Mouse (Mus musculus): ENCODE measurements at regions not wholly inside any gene's neighbourhood (a gene's known extent, or its start where the extent isn't known, plus 50 kb on each side); places are given as distances from the start of the nearest gene placed in this dataset.

DNA sequence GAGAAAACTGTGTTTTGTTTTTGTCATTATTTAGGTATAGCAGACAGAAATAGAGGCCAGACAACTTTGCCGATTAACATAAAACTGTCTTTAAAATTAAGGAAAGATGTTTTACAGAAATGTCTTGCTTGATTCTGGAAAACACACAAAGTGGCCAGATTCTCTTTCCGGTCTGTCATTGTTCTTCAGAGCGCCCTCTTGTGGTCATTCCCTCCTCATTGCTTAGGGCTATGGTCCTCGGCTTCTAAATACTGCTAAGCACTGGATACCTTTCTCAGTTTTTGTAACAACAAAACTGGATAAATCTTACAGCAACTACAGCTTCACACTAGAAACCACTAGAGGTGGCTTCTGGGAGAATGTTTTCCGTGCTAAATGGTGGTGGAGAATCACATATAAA is 532.5 kb upstream of the Intu start:
- H3K79me2 ChIP-seq (ENCODE audit: control insufficient read depth, insufficient read depth), result no peaks in the 10 kb centered on the region
- H3ac ChIP-seq (ENCODE audit: control insufficient read depth, insufficient read length, low read depth), result no peak overlapping the region
- no peaks in the 10 kb centered on the region for H3K79me3 ChIP-seq (ENCODE audit: low read depth)
- no peaks in the 10 kb centered on the region for H3K27me3 ChIP-seq (ENCODE audit: control insufficient read depth, insufficient read depth, insufficient read length)
- H3K4me3 ChIP-seq (ENCODE audit: insufficient read depth, poor library complexity, severe bottlenecking), result no peak overlapping the region
- no peaks in the 10 kb centered on the region for H3K36me3 ChIP-seq (ENCODE audit: control insufficient read depth, insufficient read depth)
- TF ChIP-seq MYOD1 (IDR thresholded peaks at IDR 0.05; ENCODE audit: control insufficient read depth, insufficient read length, low read depth) (no peak), FOSL1 (IDR thresholded peaks at IDR 0.05; ENCODE audit: insufficient read depth, low read length, poor library complexity, severe bottlenecking) (no peak), CEBPB (IDR thresholded peaks at IDR 0.05; ENCODE audit: low read depth) (no peak), MAX (IDR thresholded peaks at IDR 0.05) (no peak), CTCF (IDR thresholded peaks at IDR 0.05; ENCODE audit: control insufficient read depth, insufficient read depth, insufficient read length) (no peak), USF1 (IDR thresholded peaks at IDR 0.05; ENCODE audit: low read depth) (no peak), MYOG (IDR thresholded peaks at IDR 0.05; ENCODE audit: control insufficient read depth, extremely low read depth, insufficient read length) (no peak)

DNA sequence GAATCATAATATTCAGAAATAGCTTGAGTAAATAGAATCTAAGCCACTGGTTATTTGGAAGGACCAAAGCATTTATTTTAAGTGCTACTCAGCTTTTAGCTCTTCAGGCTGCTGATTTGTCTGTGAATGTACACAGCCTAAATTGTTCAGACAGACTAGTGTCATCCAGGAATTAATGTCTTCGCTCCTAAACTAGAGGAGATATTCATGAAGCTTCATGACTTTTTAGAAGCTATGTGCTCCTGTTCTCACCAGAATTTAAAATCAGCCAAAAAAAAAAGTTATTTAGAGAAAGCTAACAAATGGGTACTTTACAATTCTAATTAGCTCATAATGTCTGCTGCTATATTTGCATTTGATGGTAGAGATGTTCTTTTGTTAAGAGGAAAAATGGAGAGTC is 531.2 kb upstream of the Intu start:
- TF ChIP-seq USF1 (IDR thresholded peaks at IDR 0.05; ENCODE audit: low read depth) (no peak), MYOD1 (IDR thresholded peaks at IDR 0.05; ENCODE audit: control insufficient read depth, insufficient read length, low read depth) (no peak), MAX (IDR thresholded peaks at IDR 0.05) (no peak), MYOG (IDR thresholded peaks at IDR 0.05; ENCODE audit: control insufficient read depth, extremely low read depth, insufficient read length) (no peak), FOSL1 (IDR thresholded peaks at IDR 0.05; ENCODE audit: insufficient read depth, low read length, poor library complexity, severe bottlenecking) (no peak), CTCF (IDR thresholded peaks at IDR 0.05; ENCODE audit: control insufficient read depth, insufficient read depth, insufficient read length) (no peak), CEBPB (IDR thresholded peaks at IDR 0.05; ENCODE audit: low read depth) (no peak)
- Histone ChIP-seq H3K79me3 (ENCODE audit: low read depth) (no peaks in the 10 kb centered on the region), H3K36me3 (ENCODE audit: control insufficient read depth, insufficient read depth) (no peaks in the 10 kb centered on the region), H3ac (ENCODE audit: control insufficient read depth, insufficient read length, low read depth) (no peak overlapping the region), H3K27me3 (ENCODE audit: control insufficient read depth, insufficient read depth, insufficient read length) (no peaks in the 10 kb centered on the region), H3K79me2 (ENCODE audit: control insufficient read depth, insufficient read depth) (no peaks in the 10 kb centered on the region), H3K4me3 (ENCODE audit: insufficient read depth, poor library complexity, severe bottlenecking) (no peak overlapping the region)

DNA sequence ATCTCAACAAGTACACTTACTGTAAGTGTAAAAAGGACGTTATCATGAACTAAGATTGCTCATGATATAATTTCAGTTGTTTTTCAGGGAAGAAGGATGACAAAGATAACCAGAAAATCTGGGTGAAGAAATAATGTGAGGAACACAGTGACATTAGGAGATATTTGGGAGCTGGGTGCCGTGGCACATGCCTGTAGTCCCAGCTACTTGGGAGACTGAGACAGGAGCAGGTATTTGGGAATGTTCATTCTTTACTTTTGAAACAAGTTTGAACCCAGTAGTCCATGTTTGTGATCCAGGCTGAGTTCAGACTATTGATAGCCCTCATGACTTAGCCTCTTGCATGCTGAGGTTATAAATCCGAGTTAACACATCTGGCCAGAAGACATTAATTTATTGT is 528.2 kb upstream of the Intu start:
- Histone ChIP-seq H3K4me3 (ENCODE audit: insufficient read depth, poor library complexity, severe bottlenecking) (no peak overlapping the region), H3K79me2 (ENCODE audit: control insufficient read depth, insufficient read depth) (no peaks in the 10 kb centered on the region), H3K36me3 (ENCODE audit: control insufficient read depth, insufficient read depth) (no peaks in the 10 kb centered on the region), H3K79me3 (ENCODE audit: low read depth) (no peaks in the 10 kb centered on the region), H3K27me3 (ENCODE audit: control insufficient read depth, insufficient read depth, insufficient read length) (no peaks in the 10 kb centered on the region), H3ac (ENCODE audit: control insufficient read depth, insufficient read length, low read depth) (no peak overlapping the region)
- no peak for TF ChIP-seq CEBPB (IDR thresholded peaks at IDR 0.05; ENCODE audit: low read depth)
- no peak for TF ChIP-seq MAX (IDR thresholded peaks at IDR 0.05)
- no peak for TF ChIP-seq MYOD1 (IDR thresholded peaks at IDR 0.05; ENCODE audit: control insufficient read depth, insufficient read length, low read depth)
- TF ChIP-seq USF1 (IDR thresholded peaks at IDR 0.05; ENCODE audit: low read depth), result no peak
- TF ChIP-seq CTCF (IDR thresholded peaks at IDR 0.05; ENCODE audit: control insufficient read depth, insufficient read depth, insufficient read length), result no peak
- TF ChIP-seq MYOG (IDR thresholded peaks at IDR 0.05; ENCODE audit: control insufficient read depth, extremely low read depth, insufficient read length), result no peak
- no peak for TF ChIP-seq FOSL1 (IDR thresholded peaks at IDR 0.05; ENCODE audit: insufficient read depth, low read length, poor library complexity, severe bottlenecking)

DNA sequence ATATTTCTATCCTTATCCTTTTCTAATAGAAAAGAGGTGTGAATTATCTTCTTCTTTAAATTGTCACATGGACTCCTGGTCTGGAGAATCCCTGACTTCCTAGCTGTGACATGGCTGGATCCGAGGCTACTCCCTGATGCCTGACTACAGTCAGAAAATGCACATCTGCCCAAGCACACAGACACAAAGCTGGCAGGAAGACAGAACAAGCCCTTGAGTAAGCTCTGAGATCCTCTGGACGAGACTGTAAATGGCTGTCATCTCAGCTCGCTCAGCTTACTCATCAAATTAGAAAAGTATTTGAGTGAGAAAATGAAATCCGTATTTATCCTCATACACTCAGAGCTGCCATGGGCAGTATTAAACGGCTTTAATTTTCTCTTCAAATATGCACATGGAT is 521.0 kb upstream of the Intu start:
- Histone ChIP-seq H3K79me3 (ENCODE audit: low read depth) (no peaks in the 10 kb centered on the region), H3K36me3 (ENCODE audit: control insufficient read depth, insufficient read depth) (no peaks in the 10 kb centered on the region), H3K27me3 (ENCODE audit: control insufficient read depth, insufficient read depth, insufficient read length) (no peaks in the 10 kb centered on the region), H3ac (ENCODE audit: control insufficient read depth, insufficient read length, low read depth) (no peak overlapping the region), H3K4me3 (ENCODE audit: insufficient read depth, poor library complexity, severe bottlenecking) (no peak overlapping the region), H3K79me2 (ENCODE audit: control insufficient read depth, insufficient read depth) (no peaks in the 10 kb centered on the region)
- TF ChIP-seq MAX (IDR thresholded peaks at IDR 0.05) (no peak), CEBPB (IDR thresholded peaks at IDR 0.05; ENCODE audit: low read depth) (no peak), FOSL1 (IDR thresholded peaks at IDR 0.05; ENCODE audit: insufficient read depth, low read length, poor library complexity, severe bottlenecking) (no peak), MYOD1 (IDR thresholded peaks at IDR 0.05; ENCODE audit: control insufficient read depth, insufficient read length, low read depth) (no peak), USF1 (IDR thresholded peaks at IDR 0.05; ENCODE audit: low read depth) (no peak), MYOG (IDR thresholded peaks at IDR 0.05; ENCODE audit: control insufficient read depth, extremely low read depth, insufficient read length) (no peak), CTCF (IDR thresholded peaks at IDR 0.05; ENCODE audit: control insufficient read depth, insufficient read depth, insufficient read length) (no peak)

DNA sequence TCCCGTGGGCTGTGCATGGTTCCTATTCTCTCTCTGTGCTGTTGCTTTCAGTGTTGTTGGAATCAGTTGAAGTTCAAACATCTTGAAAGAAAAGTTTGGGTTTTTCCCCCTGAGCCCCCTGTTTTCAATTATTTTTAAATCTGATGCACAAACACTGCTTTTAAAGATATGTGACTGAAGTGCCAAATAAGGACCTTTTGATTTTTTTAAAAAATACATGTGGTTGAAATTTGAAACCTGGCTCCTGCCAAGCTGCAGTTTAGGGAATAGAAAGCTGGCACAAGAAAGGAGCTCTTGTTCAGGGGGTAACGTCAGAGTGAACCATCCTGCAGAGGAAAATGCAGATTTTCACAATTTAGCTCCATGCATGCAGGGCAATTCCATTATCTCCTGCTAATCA is 509.4 kb upstream of the Intu start:
- H3K79me3 ChIP-seq (ENCODE audit: low read depth), result no peaks in the 10 kb centered on the region
- no peak for TF ChIP-seq USF1 (IDR thresholded peaks at IDR 0.05; ENCODE audit: low read depth)
- no peak for TF ChIP-seq CEBPB (IDR thresholded peaks at IDR 0.05; ENCODE audit: low read depth)
- no peak for TF ChIP-seq CTCF (IDR thresholded peaks at IDR 0.05; ENCODE audit: control insufficient read depth, insufficient read depth, insufficient read length)
- no peak for TF ChIP-seq MYOD1 (IDR thresholded peaks at IDR 0.05; ENCODE audit: control insufficient read depth, insufficient read length, low read depth)
- no peak overlapping the region for H3ac ChIP-seq (ENCODE audit: control insufficient read depth, insufficient read length, low read depth)
- H3K27me3 ChIP-seq (ENCODE audit: control insufficient read depth, insufficient read depth, insufficient read length), result no peaks in the 10 kb centered on the region
- no peaks in the 10 kb centered on the region for H3K79me2 ChIP-seq (ENCODE audit: control insufficient read depth, insufficient read depth)
- H3K4me3 ChIP-seq (ENCODE audit: insufficient read depth, poor library complexity, severe bottlenecking), result no peak overlapping the region
- H3K36me3 ChIP-seq (ENCODE audit: control insufficient read depth, insufficient read depth), result no peaks in the 10 kb centered on the region

DNA sequence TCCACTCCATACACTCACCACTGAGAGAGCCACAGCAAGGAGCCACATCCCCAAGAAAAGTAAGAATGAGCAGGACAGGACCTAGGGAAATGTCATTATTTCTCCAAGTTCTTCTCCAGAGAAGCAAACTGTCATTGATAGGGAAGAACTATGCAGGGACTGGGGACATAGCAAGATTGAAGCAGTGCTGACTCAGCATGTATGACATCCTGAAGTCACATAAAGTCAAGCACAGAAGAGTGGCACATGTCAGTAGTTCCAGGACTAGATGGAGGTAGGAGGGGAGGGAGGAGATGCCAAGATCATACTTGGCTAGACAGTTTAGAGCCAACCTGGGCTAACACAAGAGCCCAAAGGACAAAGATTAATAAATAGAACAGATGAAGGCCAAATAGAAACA is 503.4 kb upstream of the Intu start:
- Histone ChIP-seq H3K4me3 (ENCODE audit: insufficient read depth, poor library complexity, severe bottlenecking) (no peak overlapping the region), H3K79me2 (ENCODE audit: control insufficient read depth, insufficient read depth) (no peaks in the 10 kb centered on the region), H3K27me3 (ENCODE audit: control insufficient read depth, insufficient read depth, insufficient read length) (no peaks in the 10 kb centered on the region), H3ac (ENCODE audit: control insufficient read depth, insufficient read length, low read depth) (no peak overlapping the region), H3K36me3 (ENCODE audit: control insufficient read depth, insufficient read depth) (no peaks in the 10 kb centered on the region), H3K79me3 (ENCODE audit: low read depth) (no peaks in the 10 kb centered on the region)
- TF ChIP-seq FOSL1 (IDR thresholded peaks at IDR 0.05; ENCODE audit: insufficient read depth, low read length, poor library complexity, severe bottlenecking) (no peak), CEBPB (IDR thresholded peaks at IDR 0.05; ENCODE audit: low read depth) (no peak), MYOG (IDR thresholded peaks at IDR 0.05; ENCODE audit: control insufficient read depth, extremely low read depth, insufficient read length) (no peak), MAX (IDR thresholded peaks at IDR 0.05) (no peak), MYOD1 (IDR thresholded peaks at IDR 0.05; ENCODE audit: control insufficient read depth, insufficient read length, low read depth) (no peak), USF1 (IDR thresholded peaks at IDR 0.05; ENCODE audit: low read depth) (no peak), CTCF (IDR thresholded peaks at IDR 0.05; ENCODE audit: control insufficient read depth, insufficient read depth, insufficient read length) (no peak)

Measured in C2C12 (cell line).